Mouse (Mus musculus) retina, embryonic 14.5 days (tissue): ENCODE measurements at regions not wholly inside any gene's neighbourhood (a gene's known extent, or its start where the extent isn't known, plus 50 kb on each side); places are given as distances from the start of the nearest gene placed in this dataset.

Source experiments
- DNase-seq: peaks from one replicate; pipeline ENCODE4 v3.0.0-alpha.2; 2015; ENCODE audit warnings: low spot score

- DNase-seq, result no peak
These were observed 127.0 kb upstream of the Hs3st5 start for GRCm38 (mm10) chr10:36379351-36380302.

GRCm38 (mm10) chr10:36383331-36383730 lies 123.3 kb upstream of the Hs3st5 start:
- DNase-seq, result peak; percentile 3

DNA sequence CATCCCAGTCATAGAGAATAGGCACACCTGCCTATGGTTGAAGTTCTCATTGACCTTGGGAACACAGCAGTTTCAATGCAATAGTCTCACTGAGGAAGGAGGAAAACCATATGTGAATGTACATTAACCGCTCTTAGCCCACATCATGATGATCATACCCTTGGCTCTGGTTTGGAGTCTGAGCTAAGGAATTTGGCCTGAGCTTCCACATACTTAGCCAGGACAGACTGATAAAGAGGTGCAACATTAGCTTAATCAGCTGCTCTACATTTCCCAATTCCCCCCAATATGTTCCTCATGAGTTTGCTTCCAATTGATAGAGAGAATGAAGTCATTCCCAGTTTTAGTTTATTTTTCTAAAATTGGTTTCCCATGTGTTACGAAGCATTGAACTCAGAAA lies 116.6 kb upstream of the Hs3st5 start:
- DNase-seq, result no peak

- DNase-seq, result no peak
These were observed 113.0 kb upstream of the Hs3st5 start for GRCm38 (mm10) chr10:36393586-36393985.

GRCm38 (mm10) chr10:36396576-36396975 lies 110.0 kb upstream of the Hs3st5 start:
- no peak for DNase-seq

GRCm38 (mm10) chr10:36408001-36408400 lies 98.6 kb upstream of the Hs3st5 start:
- no peak for DNase-seq

GRCm38 (mm10) chr10:36431335-36431734 lies 75.3 kb upstream of the Hs3st5 start:
- DNase-seq, result no peak

- DNase-seq, result no peak
These were observed 69.2 kb upstream of the Hs3st5 start for GRCm38 (mm10) chr10:36437420-36437819.
